ENCODE assay signal across 7 mouse cellular contexts in the genomic region with DNA sequence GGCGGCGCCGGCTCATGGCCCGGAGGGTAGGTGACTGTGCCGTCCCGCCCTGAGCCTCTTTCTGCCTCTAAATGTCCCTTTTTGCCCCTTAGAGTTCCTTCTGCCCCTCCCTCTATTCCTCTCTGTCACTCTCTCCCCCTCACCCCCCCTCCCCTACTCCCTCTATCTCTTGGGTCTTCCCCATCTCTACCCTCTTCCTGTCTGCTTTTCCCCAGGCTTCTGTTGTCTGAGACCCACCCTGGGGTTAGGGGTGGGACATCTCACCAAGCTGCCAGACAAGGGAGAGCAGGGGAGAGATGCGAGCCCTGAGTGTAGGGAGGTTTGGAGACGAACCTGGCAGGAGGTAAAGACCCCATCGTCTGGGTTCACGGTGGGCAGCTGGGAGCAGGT. TPM values are rescaled to one million over a fixed set of nuclear protein-coding genes. Genes with fewer than 3 reads are reported as not detected.
DNase-seq lines count a peak whose midpoint lies in the region; ATAC-seq lines count a peak whose summit lies in the region.

No protein-coding gene starts in this region.

- no peak for DNase-seq in forebrain, embryonic 11.5 days (ENCODE audit: low spot score)
- DNase-seq in thymus, postnatal 25 days, result peak; percentile 28
- no peak for DNase-seq in adipocyte (ENCODE audit: low spot score)
- DNase-seq in cerebellum, adult 8-10 months, result no peak

- H3K4me1 ChIP-seq in megakaryocyte, embryonic 14.5 days, result peaks cover 24% of the 10 kb centered on the region
- H3K4me1 ChIP-seq in forebrain, embryonic 11.5 days (replicated peaks; ENCODE audit: control insufficient read depth, insufficient read depth, low read length), result peaks cover 13% of the 10 kb centered on the region; the same call in 1 of the 2 replicates
- peaks cover 12% of the 10 kb centered on the region; the same call in 1 of the 2 replicates for H3K4me1 ChIP-seq in liver, embryonic 12.5 days

- H3K27ac ChIP-seq in forebrain, embryonic 11.5 days (ENCODE audit: low read depth, low read length), result 0 out of 2 replicates have a peak overlapping the region, but pooled peaks have one; percentile 71
- no peak overlapping the region for H3K27ac ChIP-seq in liver, embryonic 12.5 days

- H3K9ac ChIP-seq in forebrain, embryonic 11.5 days (ENCODE audit: low read length), result peak overlapping the region; percentile 79
- H3K9ac ChIP-seq in liver, embryonic 12.5 days, result peak overlapping the region; percentile 51; the same call in 1 of the 2 replicates

- H3K9me3 ChIP-seq in megakaryocyte, embryonic 14.5 days, result no peaks in the 10 kb centered on the region
- no peaks in the 10 kb centered on the region for H3K9me3 ChIP-seq in forebrain, embryonic 11.5 days (ENCODE audit: control insufficient read depth, low read length)
- no peaks in the 10 kb centered on the region for H3K9me3 ChIP-seq in liver, embryonic 12.5 days (replicated peaks)

- H3K4me2 ChIP-seq in forebrain, embryonic 11.5 days (ENCODE audit: low read depth, low read length, severe bottlenecking), result peak overlapping the region; percentile 79
- H3K4me2 ChIP-seq in liver, embryonic 12.5 days, result peak overlapping the region; percentile 67

- H3K36me3 ChIP-seq in megakaryocyte, embryonic 14.5 days (replicated peaks; ENCODE audit: low read length), result no peaks in the 10 kb centered on the region
- H3K36me3 ChIP-seq in forebrain, embryonic 11.5 days (ENCODE audit: control insufficient read depth, insufficient read depth, low read length), result peaks cover 7% of the 10 kb centered on the region; the same call in 1 of the 2 replicates
- no peaks in the 10 kb centered on the region for H3K36me3 ChIP-seq in liver, embryonic 12.5 days

- H3K4me3 ChIP-seq in megakaryocyte, embryonic 14.5 days (replicated peaks), result peak overlapping the region; percentile 89
- peak overlapping the region; percentile 70 for H3K4me3 ChIP-seq in forebrain, embryonic 11.5 days (ENCODE audit: low read depth, low read length)
- peak overlapping the region; percentile 48 for H3K4me3 ChIP-seq in liver, embryonic 12.5 days

- ATAC-seq in megakaryocyte, adult 5-6 weeks (ENCODE audit: poor library complexity, severe bottlenecking), result no peak
- peak; percentile 46; the same call in 1 of the 2 replicates for ATAC-seq in forebrain, embryonic 11.5 days (replicated peaks; ENCODE audit: low FRiP score)
- no peak for ATAC-seq in liver, embryonic 12.5 days

- 0% methylated on average over 10 of the region's 10 CpGs for WGBS in forebrain, embryonic 11.5 days
- WGBS in liver, embryonic 12.5 days (ENCODE audit: insufficient replicate concordance), result 2% methylated on average over 10 of the region's 10 CpGs

- H3K27me3 ChIP-seq in megakaryocyte, embryonic 14.5 days (replicated peaks), result peaks cover 92% of the 10 kb centered on the region
- no peaks in the 10 kb centered on the region for H3K27me3 ChIP-seq in forebrain, embryonic 11.5 days (ENCODE audit: control insufficient read depth, insufficient read depth, low read length)
- H3K27me3 ChIP-seq in liver, embryonic 12.5 days (replicated peaks), result peaks cover 69% of the 10 kb centered on the region

RNA-seq across cellular contexts. Expression of a gene that starts 0.6 kb away (rescaled TPM):
- polyA plus RNA-seq in megakaryocyte, embryonic 14.5 days (2012; ENCODE audit: insufficient read depth, low replicate concordance), result 1.4 TPM in 1 of 2 replicates, not detected in the other
- 0.89 and 1.9 TPM in 2 replicates for total RNA-seq in megakaryocyte, adult 5-6 weeks (2015)
- not detected in 2 replicates for total RNA-seq in megakaryocyte, adult 5-6 weeks (2017)
- polyA plus RNA-seq in forebrain, embryonic 11.5 days (2014; fragmentation: Nextera tagmentation; extraction: Ambion mirVana), result 77.8 and 79.7 TPM in 2 replicates
- polyA plus RNA-seq in liver, embryonic 12.5 days (2016; fragmentation: Nextera tagmentation; extraction: Ambion mirVana), result 4.4 and 5.7 TPM in 2 replicates

RNA-seq across cellular contexts. Expression of a gene that starts 45.9 kb away (rescaled TPM):
- not detected in 2 replicates for polyA plus RNA-seq in megakaryocyte, embryonic 14.5 days (2012; ENCODE audit: insufficient read depth, low replicate concordance)
- total RNA-seq in megakaryocyte, adult 5-6 weeks (2015), result not detected in 2 replicates
- not detected in 2 replicates for total RNA-seq in megakaryocyte, adult 5-6 weeks (2017)
- polyA plus RNA-seq in forebrain, embryonic 11.5 days (2014; fragmentation: Nextera tagmentation; extraction: Ambion mirVana), result 0.36 and 0.88 TPM in 2 replicates
- not detected in 2 replicates for polyA plus RNA-seq in liver, embryonic 12.5 days (2016; fragmentation: Nextera tagmentation; extraction: Ambion mirVana)

RNA-seq across cellular contexts. Expression of a gene that starts 46.3 kb away (rescaled TPM):
- 29.7 and 75.4 TPM in 2 replicates for polyA plus RNA-seq in megakaryocyte, embryonic 14.5 days (2012; ENCODE audit: insufficient read depth, low replicate concordance)
- total RNA-seq in megakaryocyte, adult 5-6 weeks (2015), result 8.5 and 9.5 TPM in 2 replicates
- 7.5 and 8.3 TPM in 2 replicates for total RNA-seq in megakaryocyte, adult 5-6 weeks (2017)
- 14.3 and 16.4 TPM in 2 replicates for polyA plus RNA-seq in forebrain, embryonic 11.5 days (2014; fragmentation: Nextera tagmentation; extraction: Ambion mirVana)
- 9.5 and 9.6 TPM in 2 replicates for polyA plus RNA-seq in liver, embryonic 12.5 days (2016; fragmentation: Nextera tagmentation; extraction: Ambion mirVana)

RNA-seq across cellular contexts. Expression of a gene that starts 55.8 kb away (rescaled TPM):
- 5.7 and 14.1 TPM in 2 replicates for polyA plus RNA-seq in megakaryocyte, embryonic 14.5 days (2012; ENCODE audit: insufficient read depth, low replicate concordance)
- 8.9 and 9.9 TPM in 2 replicates for total RNA-seq in megakaryocyte, adult 5-6 weeks (2015)
- total RNA-seq in megakaryocyte, adult 5-6 weeks (2017), result 9.7 and 18.9 TPM in 2 replicates
- 19.7 and 22.5 TPM in 2 replicates for polyA plus RNA-seq in forebrain, embryonic 11.5 days (2014; fragmentation: Nextera tagmentation; extraction: Ambion mirVana)
- 13.4 and 15.0 TPM in 2 replicates for polyA plus RNA-seq in liver, embryonic 12.5 days (2016; fragmentation: Nextera tagmentation; extraction: Ambion mirVana)

Comparison
In these comparisons a context has a peak if more than half of its experiments do, and no peak if none do; other contexts are left out.
1. RNA of a gene that starts 0.6 kb away (polyA plus RNA-seq): 77.8 to 79.7 TPM in forebrain, embryonic 11.5 days; 4.4 to 5.7 TPM in liver, embryonic 12.5 days and 1.4 TPM in megakaryocyte, embryonic 14.5 days; every median in the first group is over 10 times any median in the second.
2. Peak in every context shown above with its lines, with median percentiles within 50 percentile points of each other: H3K4me3 ChIP-seq.